Mouse (Mus musculus) kidney, adult 18-20 months (tissue): ENCODE data around the gene Myl7.
"Not testable (repeated sequence)": the region's sequence is repeated elsewhere in the genome, so short reads cannot be mapped to it uniquely, and the experiment has no call there.

Source experiments
- DNase-seq: peaks from one replicate; pipeline ENCODE4 v3.0.0; 2021

Gene Myl7

DNA sequence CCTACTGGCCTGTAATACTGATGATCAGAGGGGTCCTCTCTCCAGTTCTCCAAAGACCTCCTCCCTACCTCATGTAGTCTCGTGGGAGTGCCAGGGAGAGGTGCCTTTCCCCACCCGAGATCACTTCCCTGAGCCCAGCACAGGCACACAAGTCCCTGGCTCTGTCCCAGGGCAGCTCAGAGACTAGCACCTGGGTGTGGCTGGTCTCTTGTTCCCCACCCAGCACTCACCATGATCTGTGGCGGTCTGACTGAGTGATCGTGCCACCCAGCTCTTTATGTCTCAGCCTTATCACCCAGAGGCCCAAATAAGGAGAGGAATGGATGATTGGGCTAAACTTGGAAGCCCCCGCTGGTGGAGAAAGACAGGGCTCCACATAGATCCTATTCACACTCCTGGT, at the start of gene Myl7:
Gene Myl7, minus strand, starts transcription at position 252 of the 400 bp plus-strand sequence.
- DNase-seq: no peak

DNA sequence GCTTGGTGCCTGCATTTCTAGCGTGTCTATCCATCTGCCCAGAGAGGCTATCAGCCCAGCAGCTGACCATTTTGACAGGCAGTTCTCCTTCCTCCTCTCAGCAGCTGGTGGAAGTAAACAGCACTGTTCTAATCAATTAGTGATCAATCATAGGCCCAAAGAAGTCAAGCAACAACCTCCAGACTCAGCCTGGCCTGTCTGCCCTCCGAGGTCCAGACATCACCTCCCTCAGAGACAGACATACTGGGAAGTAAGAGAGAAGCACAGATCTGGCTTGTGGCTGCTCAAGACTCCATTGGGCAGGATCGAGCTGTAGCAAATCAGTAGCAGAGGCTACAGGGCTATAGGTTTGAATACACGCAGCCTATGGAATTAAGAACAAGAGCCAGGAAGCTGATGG, 49.2 kb upstream of the Myl7 start:
- no peak for DNase-seq

DNA sequence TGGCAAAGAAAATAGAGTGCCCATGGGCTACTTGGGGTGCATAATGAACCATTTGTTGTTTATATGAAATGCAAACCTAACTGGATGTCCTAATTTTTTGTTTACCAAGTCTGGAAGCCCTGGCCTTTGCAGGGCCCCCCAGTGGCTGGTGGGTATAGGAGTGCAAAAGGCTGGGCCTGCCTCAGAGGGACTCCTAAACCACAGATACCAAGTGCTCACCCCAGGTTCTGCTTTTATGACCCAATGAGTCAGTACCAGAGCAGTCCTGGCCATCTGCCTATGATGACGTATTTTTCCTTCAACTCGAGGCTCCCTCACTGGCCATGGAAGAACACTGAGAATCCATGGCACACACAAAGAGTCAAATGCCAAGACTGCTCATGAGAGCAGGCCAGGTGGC, 46.5 kb upstream of the Myl7 start:
- no peak for DNase-seq

DNA sequence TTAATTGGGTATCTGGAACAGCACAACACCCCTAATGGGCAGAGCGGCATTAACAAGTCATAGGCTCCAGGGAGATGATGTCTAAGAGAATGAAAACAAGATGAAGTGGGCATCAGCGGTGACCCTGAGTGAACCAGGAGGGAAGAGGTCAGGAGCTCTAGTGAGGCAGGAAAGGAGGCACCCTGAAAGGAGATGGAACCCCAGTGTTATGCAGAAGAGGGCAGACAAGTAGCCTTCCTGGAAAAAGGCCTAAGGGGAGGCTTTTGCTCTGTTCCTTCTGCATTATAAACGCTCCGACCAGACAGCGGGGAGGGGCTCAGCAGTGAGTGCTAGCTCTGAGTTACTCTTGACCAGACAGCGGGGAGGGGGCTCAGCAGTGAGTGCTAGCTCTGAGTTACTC, 44.4 kb upstream of the Myl7 start:
- no peak for DNase-seq

DNA sequence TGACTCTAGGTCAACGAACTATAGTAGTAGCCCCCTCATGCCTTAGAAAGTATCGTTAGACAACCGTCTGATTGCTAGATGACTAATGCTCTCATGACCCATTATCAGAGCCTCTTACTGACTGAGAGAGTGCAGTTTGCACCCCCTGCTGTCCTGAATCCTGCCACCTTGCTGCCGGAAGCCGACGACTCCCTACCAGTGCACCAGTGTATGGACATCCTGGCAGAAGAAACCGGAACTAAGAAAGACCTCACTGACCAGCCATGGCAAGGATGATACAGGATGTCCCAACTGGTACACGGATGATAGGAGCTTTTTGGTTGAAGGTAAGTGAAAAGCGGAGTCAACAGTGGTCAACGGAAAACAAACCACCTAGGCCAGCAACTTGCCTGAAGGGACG, 35.9 kb upstream of the Myl7 start:
- DNase-seq: not testable (repeated sequence)

DNA sequence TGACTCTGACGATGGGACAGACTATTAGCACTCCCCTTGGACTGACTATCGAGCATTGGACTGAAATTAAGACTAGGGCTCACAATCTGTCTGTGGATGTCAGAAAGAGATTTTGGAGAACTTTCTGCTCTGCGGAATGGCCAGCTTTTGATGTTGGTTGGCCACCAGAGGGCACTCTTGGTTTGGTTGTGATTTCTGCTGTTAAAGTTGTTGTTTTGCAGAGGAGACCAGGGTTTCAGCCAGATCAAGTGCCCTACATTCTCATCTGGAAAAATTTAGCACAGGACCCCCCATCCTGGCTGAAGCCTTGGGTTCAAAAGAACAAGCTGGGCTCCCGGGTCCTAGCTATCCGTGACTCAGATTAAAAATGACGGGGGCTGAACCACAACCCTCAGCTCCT, 33.4 kb upstream of the Myl7 start:
- DNase-seq: peak; percentile 12

DNA sequence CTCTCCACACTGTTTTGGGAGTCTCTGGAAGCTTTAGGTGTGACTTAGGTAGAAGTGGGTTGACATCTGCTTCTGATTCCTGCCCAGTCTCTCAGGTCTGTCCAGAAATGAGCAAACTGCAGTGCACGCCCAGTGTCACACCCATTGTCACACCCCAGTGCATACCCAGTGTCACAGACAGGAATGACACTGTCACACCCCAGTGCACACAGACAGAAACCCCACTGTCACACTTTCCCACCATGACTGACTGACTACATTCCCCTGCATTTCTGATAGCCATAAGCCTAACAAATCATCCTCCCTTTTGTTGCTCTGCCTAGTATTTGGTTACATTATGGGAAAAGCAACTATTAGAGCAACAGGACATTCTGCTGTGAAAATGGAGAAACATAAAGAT, 32.0 kb upstream of the Myl7 start:
- no peak for DNase-seq

DNA sequence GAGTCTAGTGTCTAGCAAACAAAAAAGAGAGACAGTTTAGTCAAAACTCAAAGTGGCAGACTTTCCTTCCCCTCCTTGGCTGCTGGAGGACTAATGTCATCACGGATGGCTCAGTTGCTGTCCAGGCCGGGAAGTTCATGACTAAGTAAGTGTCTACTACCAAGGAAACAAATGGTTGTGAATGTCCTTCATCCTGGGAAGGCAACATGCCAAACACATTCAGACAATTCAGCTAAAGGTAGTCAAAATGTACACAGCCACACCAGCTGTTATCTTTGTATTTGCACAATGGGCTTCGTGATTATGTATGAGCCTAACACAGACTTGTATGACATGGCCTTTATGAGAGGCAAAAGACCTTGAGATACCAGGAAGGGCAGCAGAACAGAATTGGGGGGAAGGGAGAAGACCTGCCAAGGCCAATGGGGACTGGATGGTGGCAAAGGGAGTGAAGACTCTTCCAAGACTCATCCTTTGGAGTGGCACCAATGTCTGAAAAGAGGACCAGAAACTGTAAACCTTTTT, 28.2 kb upstream of the Myl7 start:
- DNase-seq: no peak

DNA sequence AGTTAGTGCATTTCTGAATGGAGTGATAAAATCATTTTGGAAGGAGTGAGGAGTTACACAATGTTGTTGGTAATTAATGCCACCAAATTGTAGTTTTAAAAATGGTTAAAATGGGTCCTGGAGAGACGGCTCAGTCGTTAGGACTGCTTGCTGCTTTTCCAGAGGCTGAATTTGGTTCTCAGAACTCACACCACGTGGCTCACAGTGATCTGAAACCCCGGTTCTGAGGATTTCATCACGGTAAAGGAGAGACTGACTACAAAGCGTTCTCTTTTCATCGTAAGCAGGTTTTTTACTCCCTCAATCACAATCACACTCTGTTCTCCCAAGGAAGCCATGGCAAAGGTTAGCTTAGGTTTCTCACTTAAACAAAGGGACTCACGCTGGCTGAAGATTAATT, 26.1 kb upstream of the Myl7 start:
- no peak for DNase-seq

DNA sequence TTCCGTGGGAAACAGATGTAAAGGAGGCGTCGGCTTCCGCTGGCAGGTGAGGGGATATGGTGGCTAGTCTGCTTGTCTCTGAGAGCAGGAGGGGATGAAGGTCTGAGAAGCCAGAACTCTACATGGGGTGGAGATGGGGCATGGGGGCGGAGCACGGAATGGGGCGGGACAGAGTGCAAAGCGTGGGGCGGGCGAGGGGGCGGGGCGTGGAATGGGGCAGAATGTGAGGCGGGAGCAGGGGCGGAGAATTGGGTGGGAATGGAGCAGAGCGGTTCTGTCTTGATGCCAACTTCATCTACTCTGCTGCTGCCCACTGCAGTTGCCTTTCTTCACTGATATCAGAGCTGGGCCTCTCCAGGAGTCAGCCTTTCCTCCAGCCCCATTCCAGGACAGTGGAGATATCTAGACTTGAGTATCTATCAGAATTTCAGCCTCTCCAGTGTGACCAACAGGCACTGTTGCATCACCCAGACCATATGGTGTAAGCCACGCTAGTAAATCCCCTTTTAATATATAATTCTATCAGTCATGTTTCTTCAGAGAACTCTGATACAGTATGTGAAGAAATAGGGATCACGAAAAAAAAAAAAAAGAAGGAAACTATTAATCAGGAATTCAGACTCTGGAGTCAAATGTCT, 21.9 kb upstream of the Myl7 start:
- no peak for DNase-seq

DNA sequence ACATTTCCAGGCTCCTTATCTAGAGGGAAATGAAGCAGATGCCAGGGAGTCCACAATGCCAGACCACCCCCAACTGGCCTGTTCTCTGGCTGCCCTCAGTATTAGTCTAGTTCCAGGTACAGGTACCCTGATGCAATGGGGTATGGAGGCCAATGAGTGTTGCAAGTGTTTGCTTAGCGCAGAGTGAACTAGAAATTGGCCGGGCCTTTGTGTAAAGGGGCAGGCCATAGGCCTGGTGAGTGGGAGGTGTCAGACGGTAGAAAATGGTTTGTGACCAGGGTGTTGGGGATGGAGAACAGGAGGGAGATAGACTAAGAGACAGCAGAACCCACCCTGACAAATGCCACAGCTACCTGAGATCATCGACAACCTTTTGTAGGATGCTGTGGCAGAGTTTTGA, 21.0 kb upstream of the Myl7 start:
- no peak for DNase-seq

DNA sequence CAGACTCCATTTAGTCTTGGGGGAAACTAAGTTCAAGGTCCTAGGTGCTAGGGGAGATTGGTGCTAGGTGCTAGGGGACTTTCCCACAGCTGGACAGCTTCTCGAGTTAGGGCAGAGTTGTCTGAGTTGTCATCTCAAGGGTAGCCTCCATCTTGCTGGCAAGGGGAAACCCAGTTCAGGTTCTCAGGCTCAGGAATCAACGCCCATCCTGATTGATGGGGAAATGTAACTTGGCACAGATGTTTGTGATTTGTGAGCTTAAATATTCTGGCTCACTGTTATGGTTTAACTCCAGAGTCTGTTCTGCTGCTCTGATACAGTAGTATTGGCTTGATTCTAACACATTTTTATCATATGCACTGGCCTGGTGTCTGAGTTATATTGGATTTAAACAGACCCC, 19.5 kb upstream of the Myl7 start:
- DNase-seq: no peak

DNA sequence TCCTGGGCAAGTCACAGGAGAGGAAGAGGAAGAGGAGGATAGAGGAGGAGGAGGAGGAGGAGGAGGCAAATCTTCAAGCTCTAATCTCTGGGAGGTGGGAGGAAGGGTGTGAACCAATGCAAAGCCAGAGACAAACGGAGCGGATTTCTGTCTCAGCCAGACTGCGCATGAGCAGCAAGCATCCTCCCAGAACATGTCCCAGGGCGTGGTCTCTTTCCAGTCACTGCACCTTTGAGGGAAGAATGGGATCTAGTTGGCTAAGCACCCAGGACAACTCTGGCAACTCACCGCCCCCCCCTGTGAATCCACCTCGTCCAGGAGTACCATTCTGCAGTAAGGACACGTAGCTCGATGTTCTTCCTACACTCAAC, 17.6 kb upstream of the Myl7 start:
- DNase-seq: no peak

DNA sequence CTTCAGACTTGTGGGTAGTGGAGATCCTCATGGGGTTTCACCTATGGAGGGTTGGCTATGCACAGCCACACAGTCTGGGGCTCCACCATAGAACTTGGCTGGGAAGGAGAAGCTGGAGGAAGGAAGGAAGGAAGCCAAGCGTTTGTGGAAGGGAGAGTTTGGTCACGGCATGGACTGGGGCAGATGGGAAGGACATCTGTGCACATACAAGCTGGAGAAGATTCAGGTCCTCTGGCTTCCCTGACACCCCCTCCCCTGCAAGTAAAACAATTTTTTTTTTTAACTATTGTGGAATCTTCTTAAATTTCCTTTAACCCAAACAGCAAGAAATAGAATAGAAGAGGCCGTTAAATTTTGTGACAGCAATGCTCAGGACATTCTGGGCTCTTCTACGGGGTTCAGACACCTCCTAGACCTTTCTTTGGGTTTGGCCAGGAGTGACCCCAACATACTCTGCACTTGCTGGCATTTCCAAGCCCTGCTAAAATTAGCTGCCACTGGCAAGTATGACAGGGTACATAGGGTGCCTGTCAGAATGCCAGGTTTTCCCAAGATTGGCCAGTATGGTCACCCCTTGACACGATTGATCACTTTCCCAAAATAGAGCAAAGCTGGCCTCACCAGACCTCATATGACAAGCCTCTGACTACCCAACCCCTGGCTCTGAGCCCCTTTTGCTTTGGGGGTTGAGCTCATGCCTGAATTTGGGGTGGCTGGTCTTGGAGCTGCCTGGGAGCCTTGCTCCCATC, 17.0 kb upstream of the Myl7 start:
- no peak for DNase-seq

DNA sequence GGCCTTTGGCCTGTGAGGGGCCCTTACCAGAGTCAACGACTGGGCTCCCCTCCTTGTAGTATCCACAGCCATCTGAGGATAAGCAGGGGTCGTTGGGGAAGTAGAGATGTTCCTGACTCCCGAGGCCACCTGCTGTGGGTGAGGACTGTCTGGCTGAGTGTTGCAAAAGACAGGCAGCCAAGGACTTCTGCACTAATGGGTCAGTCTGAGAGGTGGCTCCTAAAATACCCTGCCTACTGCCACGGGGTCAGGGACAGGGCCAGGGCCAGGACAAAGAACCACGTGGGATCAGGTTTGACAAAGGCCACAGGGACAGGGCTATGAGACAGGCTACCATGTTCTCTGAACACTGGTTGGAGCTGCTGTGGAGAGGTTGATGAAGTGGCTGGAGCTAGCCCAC, 16.4 kb upstream of the Myl7 start:
- no peak for DNase-seq

DNA sequence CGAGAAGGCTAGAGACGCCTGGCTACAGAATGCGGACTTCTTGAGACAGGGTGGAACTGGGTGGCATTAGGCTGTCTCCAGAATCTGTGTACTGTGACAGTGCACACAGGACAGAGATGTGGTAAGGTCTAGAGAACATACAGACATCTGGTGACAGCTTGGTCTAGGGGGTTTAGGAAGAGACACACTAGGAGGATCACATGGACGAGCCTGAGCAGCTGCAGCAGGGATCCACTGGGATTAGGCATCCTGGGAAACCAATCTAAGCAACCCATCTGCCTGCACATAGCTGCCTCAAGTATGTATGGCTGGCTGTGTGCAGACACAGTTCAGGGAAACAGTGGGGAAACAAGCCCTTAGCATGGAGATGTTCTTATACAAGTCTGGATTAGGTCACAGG, 15.4 kb upstream of the Myl7 start:
- no peak for DNase-seq

DNA sequence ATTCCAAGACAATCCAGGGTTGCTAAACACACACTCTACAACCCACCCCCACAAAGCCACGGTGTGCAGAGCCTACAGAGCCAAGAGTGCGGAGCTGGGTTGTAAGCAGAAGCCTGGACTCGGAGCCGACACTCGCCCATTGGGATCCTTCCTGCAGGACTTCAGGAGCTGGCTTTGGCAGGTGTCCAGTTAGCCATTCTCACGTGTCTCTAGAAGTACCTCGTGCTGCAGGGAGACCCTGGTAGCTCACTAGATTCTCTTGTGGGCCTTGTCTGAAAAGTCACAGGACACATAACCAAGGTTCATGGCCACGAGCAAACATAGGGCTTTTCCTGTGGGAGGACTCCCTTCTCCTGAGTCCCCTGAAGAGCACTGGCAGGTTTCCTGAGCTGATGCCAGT, 14.7 kb upstream of the Myl7 start:
- no peak for DNase-seq

DNA sequence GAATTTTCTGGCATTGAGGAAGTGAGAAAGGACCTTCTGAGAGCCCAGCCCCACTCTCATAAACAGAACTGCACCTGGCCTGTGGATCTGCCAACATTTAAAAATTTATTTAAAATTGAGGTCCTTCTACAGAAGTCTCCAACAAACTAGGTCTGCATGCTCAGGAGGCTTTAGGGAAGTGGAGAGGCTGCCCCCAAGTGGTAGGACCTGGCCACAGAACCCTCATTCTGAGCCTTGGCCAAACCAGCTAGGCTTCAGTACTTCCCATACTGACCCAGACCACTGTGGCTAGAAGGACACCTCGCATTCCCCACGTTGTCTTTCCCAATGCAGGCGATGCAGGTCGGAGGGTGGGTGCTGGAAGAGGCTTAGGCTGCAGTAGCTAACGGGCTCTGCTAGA, 14.1 kb upstream of the Myl7 start:
- peak; percentile 65 for DNase-seq

DNA sequence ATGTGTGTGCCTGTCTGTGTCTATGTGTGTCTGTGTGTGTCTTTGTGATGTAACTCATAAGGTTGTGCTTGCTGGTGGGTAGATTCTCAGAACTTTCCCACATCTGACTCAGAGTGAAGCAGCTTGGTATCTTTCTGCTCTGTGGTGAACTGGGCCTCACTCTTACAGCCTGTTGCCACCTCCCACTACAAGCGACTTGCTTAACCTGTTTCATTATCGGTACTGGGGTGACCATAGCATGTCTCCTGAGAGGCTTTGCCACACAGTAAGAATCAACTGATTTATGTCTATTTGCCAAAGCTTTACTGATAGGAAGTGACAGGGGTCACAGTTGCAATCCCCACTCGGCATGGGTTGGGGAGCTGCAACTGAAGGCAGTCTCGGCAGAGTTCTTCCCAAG, 10.1 kb upstream of the Myl7 start:
- no peak for DNase-seq

DNA sequence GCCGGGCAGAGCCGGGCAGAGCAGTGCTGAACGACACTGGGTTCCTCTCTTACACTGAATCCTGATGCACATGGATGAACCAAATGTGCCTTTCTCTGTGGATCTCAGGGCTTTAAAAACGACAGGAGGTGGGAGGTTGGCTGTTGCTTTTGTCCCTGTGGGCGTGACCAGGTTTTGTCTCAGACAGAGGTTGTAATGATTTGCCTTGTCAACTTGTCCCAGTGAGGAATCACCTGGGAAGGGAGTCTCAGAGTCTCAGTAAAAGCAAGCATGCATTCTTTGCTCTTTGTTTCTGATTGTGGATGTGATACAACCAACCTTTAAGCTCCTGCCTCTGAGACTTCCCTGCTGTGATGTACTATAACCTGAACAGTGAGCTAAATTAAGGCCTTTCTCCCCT, 8.5 kb upstream of the Myl7 start:
- no peak for DNase-seq

DNA sequence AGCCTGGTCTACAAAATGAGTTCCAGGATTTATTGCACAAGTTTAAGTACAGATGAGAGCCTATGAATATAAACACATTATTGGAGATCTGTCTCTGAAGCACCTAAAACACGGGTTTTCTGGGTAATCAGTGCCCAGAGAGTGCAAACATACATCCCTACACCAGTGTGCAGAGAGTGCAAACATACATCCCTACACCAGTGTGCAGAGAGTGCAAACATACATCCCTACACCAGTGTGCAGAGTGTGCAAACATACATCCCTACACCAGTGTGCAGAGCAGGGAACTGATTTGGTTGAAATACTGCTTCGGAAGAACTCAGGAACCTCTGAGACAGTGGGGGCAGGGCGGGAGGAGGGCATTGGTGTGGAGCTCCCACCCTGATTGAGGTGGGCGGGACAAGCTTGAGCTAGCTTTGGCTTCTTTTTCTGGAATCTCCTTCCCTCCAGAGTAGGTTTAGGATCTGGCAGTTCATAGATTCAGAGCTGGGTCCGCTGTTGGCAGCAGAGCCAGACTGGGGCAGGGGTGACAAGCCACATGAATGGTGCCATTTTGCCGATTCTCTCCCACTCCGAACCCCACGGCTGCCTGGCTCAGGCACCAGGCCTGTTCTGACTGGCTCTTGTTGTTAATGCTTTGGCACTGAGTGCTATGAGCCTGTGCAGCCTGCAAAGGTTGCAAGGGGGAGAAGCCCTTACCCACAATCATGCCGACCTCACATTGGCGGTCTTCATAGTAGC, 7.4 kb upstream of the Myl7 start:
- no peak for DNase-seq

DNA sequence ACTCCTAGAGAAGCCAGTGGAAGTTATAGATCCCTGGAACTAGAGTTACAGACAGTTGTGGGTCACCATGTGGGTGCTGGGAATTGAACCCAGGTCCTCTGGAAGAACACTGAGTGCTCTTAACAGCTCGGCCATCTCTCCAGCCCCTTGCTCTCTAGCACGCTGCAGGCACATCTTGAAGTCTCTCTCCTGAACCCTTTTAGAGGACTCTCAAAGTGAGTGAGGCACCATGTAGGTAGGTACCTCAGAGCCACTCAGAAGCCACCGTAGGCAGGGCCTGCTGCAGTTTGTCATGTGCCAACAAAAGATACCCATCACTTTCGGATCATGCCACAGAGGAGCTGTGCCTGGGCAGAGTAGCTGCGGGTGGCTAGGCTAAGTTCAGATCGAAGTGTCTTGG, 6.3 kb upstream of the Myl7 start:
- DNase-seq: no peak

DNA sequence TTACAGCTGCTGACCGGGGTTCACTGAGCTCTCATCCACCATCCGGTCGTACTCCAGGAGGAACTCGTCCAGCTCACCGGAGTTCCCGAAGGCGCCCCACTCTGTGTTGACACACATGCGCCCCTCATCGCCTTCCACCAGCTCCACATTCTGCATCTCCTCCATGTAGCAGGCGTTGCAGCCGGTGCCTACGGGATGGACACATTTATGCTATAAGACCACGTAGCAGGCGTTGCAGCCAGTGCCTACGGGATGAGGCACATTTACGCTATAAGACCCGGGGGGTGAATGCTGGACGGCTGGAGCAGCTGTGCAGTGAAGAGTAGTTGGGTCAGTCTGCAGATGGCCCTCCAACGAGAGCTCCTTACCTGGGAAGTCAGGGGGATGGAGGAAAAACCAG, 5.8 kb upstream of the Myl7 start:
- DNase-seq: no peak

DNA sequence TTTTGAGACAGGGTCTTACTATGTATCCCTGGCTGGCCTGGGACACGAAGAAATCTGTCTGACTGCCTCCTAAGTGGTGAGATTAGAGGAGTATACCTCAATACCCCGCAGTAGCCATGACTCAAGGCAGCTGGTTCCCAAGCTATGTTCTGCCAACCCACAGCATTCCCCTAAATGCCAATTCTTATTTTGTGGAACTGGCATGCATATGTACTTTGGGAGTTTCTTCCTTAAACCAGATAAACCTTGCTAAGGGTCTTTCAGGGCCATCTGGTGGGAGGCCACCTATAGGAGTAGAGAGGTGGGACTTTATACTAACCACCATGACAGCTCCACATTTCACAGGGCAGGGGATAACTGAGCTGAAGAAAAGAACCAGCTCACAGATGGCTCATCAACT, 5.3 kb upstream of the Myl7 start:
- no peak for DNase-seq
